Mouse (Mus musculus) limb, embryonic 15.5 days (tissue): ENCODE measurements around the gene Bhlhe40. TPM values are rescaled to one million over a fixed set of nuclear protein-coding genes. Genes with fewer than 3 reads are reported as not detected.
A peak's percentile ranks its signal among the peaks of the same experiment; 100 is the strongest.

ENCODE experiments used
- ATAC-seq: fragments of 200-750 bp; cut with Nextera tagmentation; 2 replicates; pipeline ENCODE4 v1.8.0; 2017; ENCODE audit warnings: low read depth, moderate TSS enrichment; ENCODE audit not compliant: insufficient number of reproducible peaks, low FRiP score, low TSS enrichment
- H3K27ac ChIP-seq: fragments of 300-500 bp; sonication (generic); 2 replicates; pipeline ENCODE4 v1.5.1; 2015; ENCODE audit warnings: moderate library complexity, mild to moderate bottlenecking, inconsistent platforms
- H3K27me3 ChIP-seq: fragments of 300-500 bp; sonication (generic); 2 replicates; pipeline ENCODE4 v1.6.1; 2015; ENCODE audit warnings: inconsistent platforms
- H3K36me3 ChIP-seq: fragments of 300-500 bp; sonication (generic); 2 replicates; pipeline ENCODE4 v1.6.1; 2015; ENCODE audit warnings: inconsistent platforms
- H3K4me1 ChIP-seq: fragments of 300-500 bp; sonication (generic); 2 replicates; pipeline ENCODE4 v1.6.1; 2015; ENCODE audit warnings: inconsistent platforms
- H3K4me2 ChIP-seq: fragments of 300-500 bp; sonication (generic); 2 replicates; pipeline ENCODE4 v1.6.1; 2015; ENCODE audit warnings: mild to moderate bottlenecking, inconsistent platforms
- H3K4me3 ChIP-seq: fragments of 300-500 bp; sonication (generic); 2 replicates; pipeline ENCODE4 v1.5.1; 2015; ENCODE audit warnings: mild to moderate bottlenecking, inconsistent platforms
- H3K9ac ChIP-seq: fragments of 300-500 bp; sonication (generic); 2 replicates; pipeline ENCODE4 v1.6.1; 2015; ENCODE audit warnings: inconsistent platforms
- H3K9me3 ChIP-seq: fragments of 300-500 bp; sonication (generic); 2 replicates; pipeline ENCODE4 v1.6.1; 2016; ENCODE audit warnings: inconsistent platforms
- WGBS: fragments of 180-500 bp; shearing (Covaris S2); methylation state at CpG from one replicate; pipeline ENCODE4 v1.1.7; 2015; 5-methylcytosine and 5-hydroxymethylcytosine counted together
- polyA plus RNA-seq: library from polyadenylated mRNA; unstranded; fragments of >200 nt; fragmentation: Nextera tagmentation; extraction: Ambion mirVana; gene quantifications from 2 replicates; pipeline ENCODE4 v1.2.1, GENCODE M21; 2015

The Bhlhe40 gene
- polyA plus RNA-seq, 1 experiment from 2014 or later = 44.5 TPM

GRCm38 (mm10) chr6:108696822-108697202 lies 36.4 kb downstream of the Bhlhe40 start:
- no peak overlapping the region for H3K9ac ChIP-seq
- H3K4me1 ChIP-seq = peaks cover 4% of the 10 kb centered on the region; the same call in 1 of the 2 replicates
- H3K27ac ChIP-seq = no peak overlapping the region
- no peak overlapping the region for H3K4me3 ChIP-seq
- no peaks in the 10 kb centered on the region for H3K36me3 ChIP-seq
- no peaks in the 10 kb centered on the region for H3K27me3 ChIP-seq
- no peak for ATAC-seq
- 90% methylated on average over 3 of the region's 3 CpGs for WGBS
- H3K9me3 ChIP-seq = no peaks in the 10 kb centered on the region
- no peak overlapping the region for H3K4me2 ChIP-seq

- H3K27ac ChIP-seq = no peak overlapping the region
- H3K27me3 ChIP-seq = no peaks in the 10 kb centered on the region
- H3K4me2 ChIP-seq = no peak overlapping the region
- no peak overlapping the region for H3K9ac ChIP-seq
- 89% methylated on average over 10 of the region's 10 CpGs for WGBS
- ATAC-seq = no peak
- H3K36me3 ChIP-seq = no peaks in the 10 kb centered on the region
- no peak overlapping the region for H3K4me3 ChIP-seq
- H3K9me3 ChIP-seq = no peaks in the 10 kb centered on the region
- peaks cover 4% of the 10 kb centered on the region; the same call in 1 of the 2 replicates for H3K4me1 ChIP-seq
Measured at GRCm38 (mm10) chr6:108697345-108697744, 36.9 kb downstream of the Bhlhe40 start.

GRCm38 (mm10) chr6:108698343-108698870 lies 38.0 kb downstream of the Bhlhe40 start:
- Histone ChIP-seq H3K27ac (no peak overlapping the region), H3K9ac (no peak overlapping the region), H3K9me3 (no peaks in the 10 kb centered on the region), H3K4me1 (peaks cover 4% of the 10 kb centered on the region; the same call in 1 of the 2 replicates), H3K4me3 (no peak overlapping the region), H3K36me3 (no peaks in the 10 kb centered on the region), H3K27me3 (no peaks in the 10 kb centered on the region), H3K4me2 (no peak overlapping the region)
- no peak for ATAC-seq
- WGBS = 64% methylated on average over 4 of the region's 4 CpGs

- WGBS = 66% methylated on average over 3 of the region's 3 CpGs
- H3K27me3 ChIP-seq = no peaks in the 10 kb centered on the region
- no peak for ATAC-seq
Measured at GRCm38 (mm10) chr6:108699679-108700078, 39.2 kb downstream of the Bhlhe40 start.

GRCm38 (mm10) chr6:108700638-108701343 lies 40.4 kb downstream of the Bhlhe40 start:
- no peak for ATAC-seq
- peaks cover 4% of the 10 kb centered on the region; the same call in 1 of the 2 replicates for H3K4me1 ChIP-seq
- H3K36me3 ChIP-seq = no peaks in the 10 kb centered on the region
- H3K9ac ChIP-seq = no peak overlapping the region
- peak overlapping the region; percentile 22; the same call in 1 of the 2 replicates for H3K4me2 ChIP-seq
- H3K27ac ChIP-seq = no peak overlapping the region
- no peaks in the 10 kb centered on the region for H3K9me3 ChIP-seq
- 20% methylated on average over 17 of the region's 17 CpGs for WGBS
- no peaks in the 10 kb centered on the region for H3K27me3 ChIP-seq
- no peak overlapping the region for H3K4me3 ChIP-seq

More at GRCm38 (mm10) chr6:108699679-108700078, 39.2 kb downstream of the Bhlhe40 start:
- H3K4me1 ChIP-seq = peaks cover 4% of the 10 kb centered on the region; the same call in 1 of the 2 replicates
- no peak overlapping the region for H3K4me3 ChIP-seq
- H3K4me2 ChIP-seq = no peak overlapping the region
- no peak overlapping the region for H3K27ac ChIP-seq
- H3K36me3 ChIP-seq = no peaks in the 10 kb centered on the region
- H3K9ac ChIP-seq = no peak overlapping the region
- H3K9me3 ChIP-seq = no peaks in the 10 kb centered on the region

GRCm38 (mm10) chr6:108702648-108703047 lies 42.2 kb downstream of the Bhlhe40 start:
- Histone ChIP-seq H3K27me3 (no peaks in the 10 kb centered on the region), H3K4me1 (peaks cover 4% of the 10 kb centered on the region; the same call in 1 of the 2 replicates), H3K36me3 (no peaks in the 10 kb centered on the region), H3K9ac (no peak overlapping the region), H3K4me2 (no peak overlapping the region), H3K4me3 (no peak overlapping the region), H3K27ac (no peak overlapping the region), H3K9me3 (no peaks in the 10 kb centered on the region)
- WGBS = 42% methylated on average over 3 of the region's 3 CpGs
- ATAC-seq = no peak

- no peak for ATAC-seq
- Histone ChIP-seq H3K36me3 (no peaks in the 10 kb centered on the region), H3K4me1 (peaks cover 4% of the 10 kb centered on the region; the same call in 1 of the 2 replicates), H3K27me3 (no peaks in the 10 kb centered on the region), H3K27ac (no peak overlapping the region), H3K9me3 (no peaks in the 10 kb centered on the region), H3K4me2 (no peak overlapping the region), H3K9ac (no peak overlapping the region), H3K4me3 (no peak overlapping the region)
- 92% methylated on average over 1 of the region's 1 CpGs for WGBS
Measured at GRCm38 (mm10) chr6:108703085-108703484, 42.7 kb downstream of the Bhlhe40 start.

GRCm38 (mm10) chr6:108704316-108705080 lies 44.1 kb downstream of the Bhlhe40 start:
- 73% methylated on average over 9 of the region's 9 CpGs for WGBS
- H3K27ac ChIP-seq = no peak overlapping the region
- no peak overlapping the region for H3K9ac ChIP-seq
- no peaks in the 10 kb centered on the region for H3K9me3 ChIP-seq
- ATAC-seq = no peak
- no peaks in the 10 kb centered on the region for H3K36me3 ChIP-seq
- no peak overlapping the region for H3K4me3 ChIP-seq
- peaks cover 3% of the 10 kb centered on the region; the same call in 1 of the 2 replicates for H3K27me3 ChIP-seq
- peaks cover 10% of the 10 kb centered on the region for H3K4me1 ChIP-seq
- H3K4me2 ChIP-seq = no peak overlapping the region

- Histone ChIP-seq H3K9ac (no peak overlapping the region), H3K36me3 (no peaks in the 10 kb centered on the region), H3K27me3 (peaks cover 7% of the 10 kb centered on the region; the same call in 1 of the 2 replicates), H3K4me2 (no peak overlapping the region), H3K9me3 (no peaks in the 10 kb centered on the region), H3K4me3 (no peak overlapping the region), H3K4me1 (peaks cover 14% of the 10 kb centered on the region), H3K27ac (no peak overlapping the region)
- no peak for ATAC-seq
- 59% methylated on average over 6 of the region's 6 CpGs for WGBS
Measured at GRCm38 (mm10) chr6:108705957-108706356, 45.5 kb downstream of the Bhlhe40 start.

- ATAC-seq = no peak
- H3K4me1 ChIP-seq = peaks cover 14% of the 10 kb centered on the region
- no peak overlapping the region for H3K27ac ChIP-seq
- H3K4me3 ChIP-seq = no peak overlapping the region
- no peaks in the 10 kb centered on the region for H3K9me3 ChIP-seq
- no peak overlapping the region for H3K4me2 ChIP-seq
- no peak overlapping the region for H3K9ac ChIP-seq
- H3K36me3 ChIP-seq = no peaks in the 10 kb centered on the region
- WGBS = 86% methylated on average over 8 of the region's 8 CpGs
- peaks cover 7% of the 10 kb centered on the region; the same call in 1 of the 2 replicates for H3K27me3 ChIP-seq
Measured at GRCm38 (mm10) chr6:108706994-108707645, 46.7 kb downstream of the Bhlhe40 start.

- peak overlapping the region; percentile 73 for H3K4me2 ChIP-seq
- no peak overlapping the region for H3K27ac ChIP-seq
- H3K4me3 ChIP-seq = peak overlapping the region; percentile 34
- no peak overlapping the region for H3K9ac ChIP-seq
- H3K27me3 ChIP-seq = peaks cover 7% of the 10 kb centered on the region; the same call in 1 of the 2 replicates
- ATAC-seq = no peak
- no peaks in the 10 kb centered on the region for H3K9me3 ChIP-seq
- peaks cover 14% of the 10 kb centered on the region for H3K4me1 ChIP-seq
- no peaks in the 10 kb centered on the region for H3K36me3 ChIP-seq
- WGBS = 15% methylated on average over 9 of the region's 9 CpGs
Measured at GRCm38 (mm10) chr6:108709131-108709470, 48.7 kb downstream of the Bhlhe40 start.
